Mouse (Mus musculus) urinary bladder, postnatal 14 days (tissue): ENCODE results near the gene Pmvk.
A peak's percentile ranks its signal among the peaks of the same experiment; 100 is the strongest.

Source experiments
- DNase-seq: peaks from one replicate; pipeline ENCODE4 v3.0.0; 2021; ENCODE audit warnings: low spot score

Gene Pmvk

DNA sequence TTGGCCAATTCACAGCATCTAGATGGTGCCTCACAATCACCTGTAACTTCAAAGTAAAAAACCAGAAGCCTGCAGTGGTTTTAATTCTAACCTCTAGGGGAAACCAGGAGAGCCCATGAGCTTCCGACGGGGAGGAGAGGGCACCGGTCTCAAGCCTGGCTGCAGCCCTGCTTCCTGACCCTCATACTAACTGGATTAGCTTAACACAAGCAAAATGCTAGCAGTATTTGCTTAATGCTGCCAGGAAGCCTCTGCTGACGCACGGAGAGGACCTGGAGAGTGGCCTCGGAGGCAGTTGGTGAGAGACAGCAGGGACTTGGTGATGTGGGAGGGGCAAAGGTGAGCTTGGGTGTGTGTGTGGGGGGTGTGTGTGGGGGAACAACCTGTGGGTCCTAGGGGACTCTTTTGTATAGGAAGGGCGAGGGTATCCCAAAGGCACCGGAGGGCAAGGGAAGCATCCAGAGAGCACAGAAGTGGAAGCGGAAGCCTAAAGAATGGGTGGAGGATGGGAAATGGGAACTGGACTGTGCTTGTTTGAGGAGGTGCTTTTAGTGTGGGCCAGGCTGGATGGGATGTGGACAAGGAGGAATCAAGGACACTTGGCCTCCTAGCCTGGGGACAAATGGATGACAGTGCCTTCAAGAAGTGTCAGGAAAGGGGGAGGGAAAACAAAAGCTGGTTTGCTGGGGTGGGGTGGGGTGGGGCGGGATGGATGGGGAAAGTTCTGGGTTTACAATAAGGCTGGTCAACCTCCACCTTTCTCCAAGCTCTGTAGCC is at the start of gene Pmvk:
Pmvk (plus strand) TSS at position 141 of the 777 bp plus-strand sequence.
- DNase-seq, result no peak

DNA sequence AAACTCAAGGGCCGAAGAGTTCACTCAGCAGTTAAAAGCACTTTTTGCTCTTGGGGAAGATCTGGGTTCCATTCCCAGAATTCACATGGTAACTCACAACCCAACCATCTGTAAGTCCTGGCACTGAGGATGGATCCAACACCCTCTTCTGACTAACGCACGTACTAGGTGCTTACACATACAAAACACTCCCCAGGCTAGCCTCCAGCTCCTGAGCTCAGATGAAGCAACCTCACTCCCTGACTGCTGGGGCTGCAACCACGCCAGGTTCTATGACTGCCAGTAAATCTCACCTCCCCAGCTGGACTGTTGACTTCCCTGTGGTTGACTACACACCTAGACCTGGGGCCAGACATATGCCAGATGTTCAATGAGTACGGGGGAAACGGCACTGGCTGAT is 47.5 kb upstream of the Pmvk start:
- no peak for DNase-seq

DNA sequence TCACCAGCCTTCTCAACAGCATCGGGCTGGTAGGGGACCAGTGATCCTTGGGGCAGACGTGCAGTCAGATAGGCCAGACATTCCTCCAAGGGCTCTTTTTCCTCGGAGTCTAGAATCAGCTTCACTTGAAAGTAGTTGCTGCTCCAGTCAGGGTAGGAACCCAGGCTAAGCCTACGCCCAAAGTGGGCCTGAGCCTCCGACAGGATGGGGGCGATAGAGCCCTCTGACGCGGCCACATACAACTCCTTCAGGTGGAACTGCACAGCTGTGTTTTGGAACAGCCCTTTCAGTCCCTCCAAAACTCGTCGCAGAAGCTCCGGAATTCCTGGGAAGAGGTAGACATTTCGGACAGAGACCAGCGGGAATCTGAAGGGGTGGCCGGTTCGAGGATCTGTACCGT is 45.9 kb upstream of the Pmvk start:
- no peak for DNase-seq

DNA sequence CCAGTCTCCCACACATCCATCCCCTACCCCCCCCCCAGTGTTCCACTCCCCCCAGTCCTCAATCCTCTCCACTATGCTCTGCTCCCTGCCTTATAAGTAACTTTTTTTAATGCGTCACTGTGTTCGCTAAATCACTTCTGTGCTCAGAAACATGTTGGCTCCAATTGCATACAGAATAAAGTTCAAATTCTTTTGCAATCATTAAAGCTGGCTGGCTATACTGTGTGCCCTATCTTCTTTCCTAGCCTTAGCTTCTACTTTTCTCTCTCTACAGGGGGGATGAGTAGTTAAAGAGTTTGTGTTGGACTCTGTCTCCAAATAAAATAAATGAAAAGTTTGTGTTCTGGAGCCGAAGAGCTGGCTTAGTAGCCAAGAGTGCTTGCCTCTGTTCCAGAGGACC is 44.6 kb upstream of the Pmvk start:
- DNase-seq, result no peak

DNA sequence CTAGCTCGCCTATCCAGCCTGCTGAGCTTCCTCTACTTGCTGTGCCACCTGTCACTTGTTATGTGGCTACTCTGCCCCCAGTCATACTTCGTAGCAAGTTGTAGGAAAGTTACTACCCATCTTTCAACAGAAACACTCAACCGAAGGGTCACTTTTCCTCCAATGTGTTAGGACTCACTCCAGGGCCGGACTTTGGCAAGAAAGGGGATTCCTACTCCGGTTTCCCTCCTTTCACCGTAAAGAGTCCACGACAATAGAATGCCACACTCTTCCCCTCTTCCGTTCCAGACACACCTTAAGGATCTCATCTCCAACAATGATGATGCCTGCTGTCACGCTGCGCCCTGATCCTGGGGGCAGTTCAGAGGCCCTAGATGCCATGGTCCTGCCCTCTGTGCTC is 43.5 kb upstream of the Pmvk start:
- no peak for DNase-seq

DNA sequence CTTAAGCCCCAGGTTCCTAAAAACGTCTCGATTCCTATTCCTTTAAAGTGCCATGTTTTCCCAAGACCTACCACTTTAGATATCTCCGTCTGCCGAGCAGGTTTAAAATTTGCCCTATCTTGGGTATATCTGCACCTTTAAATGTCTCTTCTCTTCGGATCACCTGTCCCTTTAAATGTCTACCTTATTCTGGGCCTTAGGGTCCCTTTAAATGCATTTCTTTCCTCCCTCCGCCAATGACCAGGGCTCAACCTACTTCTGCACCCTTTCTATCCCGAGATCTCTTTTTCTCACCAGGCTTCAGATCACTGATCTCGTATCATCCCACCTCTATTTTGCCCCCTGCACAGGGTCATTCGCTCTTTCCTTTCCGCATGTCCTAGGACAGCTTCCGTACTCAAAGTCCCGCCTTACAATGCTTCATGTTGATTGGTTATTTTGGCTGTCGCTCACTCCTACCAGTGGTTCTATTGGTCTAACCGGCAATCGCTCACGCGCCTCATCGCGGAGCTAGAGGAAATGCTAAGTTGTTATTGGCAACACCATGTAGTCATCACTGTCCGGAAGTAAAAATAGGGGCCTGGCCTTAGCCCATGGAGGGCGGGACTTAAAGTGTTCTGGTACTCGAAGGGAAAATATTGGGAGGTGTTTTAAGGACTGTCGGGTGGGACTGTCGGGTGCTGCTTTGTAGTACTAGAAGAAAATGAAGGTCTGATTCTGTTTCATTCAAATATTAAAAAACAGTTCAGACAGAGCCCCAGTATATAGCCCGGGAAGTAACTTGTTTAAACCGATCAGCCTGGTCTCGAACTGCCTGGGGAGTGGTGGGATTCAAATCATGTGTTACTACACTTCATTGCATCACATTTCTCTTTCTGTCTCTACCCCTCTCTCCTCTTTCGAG is 42.6 kb upstream of the Pmvk start, which contains the start of gene Flad1:
Flad1 (minus strand) TSS at position 381 of the 904 bp plus-strand sequence.
- DNase-seq, result peak; percentile 98

DNA sequence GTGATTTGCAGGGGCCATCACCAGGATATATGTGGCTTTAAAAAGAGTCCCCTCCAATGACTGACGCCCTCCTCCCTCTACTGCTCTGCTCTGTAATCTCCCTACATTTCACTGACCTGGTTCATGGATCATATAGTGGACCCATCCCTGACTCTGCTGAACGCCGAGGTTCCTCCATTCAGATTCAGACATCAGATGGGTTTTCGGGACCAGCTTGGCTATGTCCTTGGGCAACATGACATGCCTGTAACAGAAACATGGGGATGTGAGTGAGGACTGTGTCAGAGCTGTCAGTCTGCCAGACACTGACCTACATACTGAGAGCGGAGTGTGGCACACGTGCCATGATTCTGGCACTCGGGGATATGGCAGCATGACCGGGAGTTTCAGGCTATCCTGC is 38.2 kb upstream of the Pmvk start:
- no peak for DNase-seq

DNA sequence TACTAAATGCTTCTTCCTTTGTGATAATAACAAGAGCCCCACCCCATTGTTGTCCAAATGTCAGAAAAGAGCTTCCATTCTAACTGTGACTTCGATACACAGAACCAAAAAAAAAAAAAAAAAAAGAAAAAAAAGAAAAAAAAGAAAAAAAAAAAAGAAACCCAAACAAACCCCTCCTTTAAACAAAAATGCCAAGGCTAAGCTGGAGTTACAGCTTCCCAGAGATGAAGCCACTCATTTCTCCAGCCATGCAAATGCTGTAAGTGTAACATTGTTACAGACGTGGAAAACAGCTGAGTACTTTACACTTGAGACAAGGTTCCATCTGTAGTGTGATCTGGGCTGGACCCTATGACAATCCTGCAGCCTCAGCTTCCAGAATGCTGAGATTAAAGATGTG is 37.2 kb upstream of the Pmvk start:
- DNase-seq, result no peak

DNA sequence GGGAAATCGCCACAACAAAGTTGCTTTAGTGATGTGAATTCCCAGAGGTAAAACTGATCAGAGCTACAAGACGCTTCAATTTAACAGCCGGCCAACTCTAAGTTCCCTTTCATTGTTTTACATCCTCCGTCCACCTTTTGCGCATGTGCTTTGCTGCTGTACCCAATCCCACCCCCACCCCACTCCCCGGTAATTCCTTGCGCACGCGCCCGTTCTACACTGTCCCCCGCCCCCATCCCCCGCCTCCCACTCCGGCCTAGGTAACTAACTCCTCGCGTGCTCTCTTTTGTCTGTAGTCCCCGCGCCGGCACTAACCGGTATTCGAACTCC is 36.5 kb upstream of the Pmvk start:
- no peak for DNase-seq

DNA sequence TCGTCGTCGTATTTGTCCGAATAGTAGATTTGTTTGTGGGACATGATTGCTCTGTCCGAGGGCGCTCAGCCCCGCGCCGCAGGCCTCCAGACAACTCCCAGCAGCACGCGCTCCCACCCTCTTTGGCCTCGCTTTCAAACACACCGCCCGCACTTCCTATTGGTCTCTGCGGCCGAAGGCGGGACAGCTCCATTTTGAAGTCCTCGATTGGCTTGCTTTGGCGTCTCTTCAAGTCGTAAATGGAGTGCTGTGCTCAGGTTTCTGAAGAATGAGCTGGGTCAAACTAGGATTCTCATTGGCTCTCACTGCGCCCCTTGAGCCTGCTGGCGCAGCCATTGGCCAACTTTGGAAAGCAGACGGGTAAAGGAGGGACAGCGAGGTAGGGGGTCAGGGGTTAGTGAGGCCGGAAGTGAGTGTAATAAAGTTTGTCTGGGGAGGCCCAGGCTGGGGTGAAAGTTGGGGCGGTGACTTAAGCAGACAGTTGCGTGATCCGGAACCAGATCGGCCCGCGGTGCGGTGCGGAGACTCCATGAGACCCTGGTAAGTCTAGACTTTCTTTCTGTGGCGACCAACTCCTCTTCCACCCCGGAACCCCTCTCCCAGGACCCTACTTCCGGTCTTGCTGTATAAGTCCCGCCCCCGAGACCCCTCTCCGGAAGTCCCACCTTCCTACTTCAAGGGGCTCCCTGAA is 36.0 kb upstream of the Pmvk start, which contains the start of the genes Cks1b and Shc1:
Cks1b (minus strand) TSS at position 214 of the 691 bp plus-strand sequence.
Shc1 (plus strand) TSS at position 274 of the 691 bp plus-strand sequence.
- DNase-seq, result peak; percentile 94

DNA sequence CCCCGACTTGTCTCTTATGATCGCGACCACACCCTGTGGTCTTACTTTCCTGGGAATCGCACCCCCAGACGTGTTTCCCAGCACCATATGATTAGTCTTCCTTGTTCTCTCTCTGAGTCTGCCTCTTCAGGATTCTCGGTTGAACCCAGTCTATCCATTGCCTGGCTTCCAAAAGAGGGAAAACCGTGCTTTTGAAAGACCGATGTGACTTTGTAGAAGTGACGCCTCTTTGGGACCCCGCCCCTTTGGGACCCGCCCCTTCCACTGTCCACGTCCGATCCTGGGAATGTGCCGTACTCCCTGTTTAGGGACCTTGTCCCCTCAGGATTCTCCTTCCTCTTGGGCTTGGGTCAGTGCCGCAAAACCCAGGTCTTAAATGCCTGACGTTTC is 35.5 kb upstream of the Pmvk start:
- DNase-seq, result peak; percentile 86

DNA sequence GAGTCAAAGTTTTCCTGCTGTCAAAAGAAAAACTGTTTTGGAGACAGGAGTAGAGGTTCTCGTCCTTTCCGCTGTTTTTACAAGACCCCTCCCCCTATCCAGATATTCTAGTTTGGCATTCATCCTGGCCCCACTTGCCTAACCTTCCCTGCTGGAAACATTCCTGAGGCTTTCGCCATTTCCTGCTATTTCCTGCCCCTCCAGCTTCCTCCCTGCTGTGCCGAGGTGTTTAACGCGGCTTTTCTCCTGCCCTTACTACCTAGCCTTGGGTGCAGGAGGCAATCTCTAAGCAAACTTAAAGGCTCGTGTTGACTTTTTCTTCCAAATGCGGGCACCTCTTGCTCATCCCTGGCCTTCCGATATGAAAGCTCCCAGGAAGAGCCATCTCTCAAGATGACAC is 34.8 kb upstream of the Pmvk start:
- DNase-seq, result peak; percentile 69

DNA sequence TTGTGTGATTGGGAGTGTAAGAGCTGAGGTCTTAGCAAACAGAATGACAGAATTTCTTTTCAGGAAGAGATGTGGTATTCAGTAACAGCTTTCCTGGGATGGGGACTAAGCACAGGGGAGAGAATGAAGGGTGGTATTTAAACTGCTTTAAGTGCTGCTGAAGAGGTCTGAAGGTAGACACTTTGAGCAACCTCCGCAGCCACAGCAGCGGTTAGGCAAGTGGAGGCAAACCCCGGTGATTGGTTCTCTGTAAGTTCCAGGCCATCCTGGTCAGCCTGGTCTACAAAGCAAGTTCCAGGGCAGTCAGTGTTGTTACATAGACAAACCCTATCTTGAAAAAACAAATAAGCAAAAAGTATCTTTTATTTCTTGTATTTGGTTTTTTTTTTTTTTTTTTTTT is 34.4 kb upstream of the Pmvk start:
- DNase-seq, result no peak

DNA sequence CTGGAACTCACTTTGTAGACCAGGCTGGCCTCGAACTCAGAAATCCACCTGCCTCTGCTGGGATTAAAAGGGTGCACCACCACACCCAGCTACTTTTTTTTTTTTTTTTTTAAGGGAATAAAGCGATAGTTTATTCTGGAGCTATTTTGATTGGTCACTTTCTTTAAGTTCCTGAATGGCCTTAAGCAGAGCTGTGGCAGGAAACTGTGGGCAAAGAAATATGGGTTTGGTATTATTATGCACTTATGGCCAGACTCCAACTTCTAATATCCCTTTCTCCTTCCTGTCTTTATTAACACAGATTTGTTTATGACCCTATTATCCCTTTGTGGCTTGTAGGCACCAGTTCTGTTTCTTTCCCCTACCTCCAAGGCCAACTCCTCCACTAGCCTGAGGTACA is 33.9 kb upstream of the Pmvk start:
- DNase-seq, result no peak

DNA sequence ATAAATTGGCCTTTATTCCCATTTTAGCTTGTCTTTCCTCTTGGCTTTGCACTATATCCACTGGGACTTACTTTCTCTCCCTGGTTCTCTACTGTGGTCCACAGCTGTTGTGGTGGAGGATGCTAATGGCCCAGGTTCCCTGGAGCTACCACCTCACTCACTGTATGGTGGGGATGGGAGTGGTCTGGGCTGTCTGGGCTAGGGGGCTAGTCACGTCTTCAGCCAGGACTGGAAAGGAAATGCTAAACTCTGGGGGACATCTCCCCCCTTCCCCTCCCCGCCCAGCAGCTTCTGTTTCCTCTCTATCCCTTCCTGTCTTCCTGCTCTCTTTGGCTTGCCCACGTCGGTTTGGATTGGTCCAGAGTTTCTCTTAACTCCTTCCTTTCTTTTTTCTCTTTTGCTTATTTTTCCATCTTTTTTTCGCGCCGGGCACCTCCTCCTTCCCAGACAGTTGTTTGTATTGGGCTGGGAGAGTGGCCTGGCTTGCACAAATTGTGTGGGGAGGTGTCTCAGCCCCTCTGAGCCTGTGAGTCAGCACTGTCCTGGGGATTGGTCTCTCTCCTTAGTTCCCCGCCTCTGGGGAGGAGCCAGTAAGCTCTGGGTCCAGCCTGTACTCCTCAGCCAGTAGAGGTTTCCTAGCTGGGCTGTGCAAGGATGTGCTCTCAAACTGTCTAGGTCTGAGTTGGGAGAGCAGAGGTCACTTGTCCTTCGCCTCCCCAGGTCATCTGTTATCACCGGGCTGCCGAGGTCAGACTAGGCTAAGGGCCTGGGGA is 33.2 kb upstream of the Pmvk start:
- peak; percentile 88 for DNase-seq

DNA sequence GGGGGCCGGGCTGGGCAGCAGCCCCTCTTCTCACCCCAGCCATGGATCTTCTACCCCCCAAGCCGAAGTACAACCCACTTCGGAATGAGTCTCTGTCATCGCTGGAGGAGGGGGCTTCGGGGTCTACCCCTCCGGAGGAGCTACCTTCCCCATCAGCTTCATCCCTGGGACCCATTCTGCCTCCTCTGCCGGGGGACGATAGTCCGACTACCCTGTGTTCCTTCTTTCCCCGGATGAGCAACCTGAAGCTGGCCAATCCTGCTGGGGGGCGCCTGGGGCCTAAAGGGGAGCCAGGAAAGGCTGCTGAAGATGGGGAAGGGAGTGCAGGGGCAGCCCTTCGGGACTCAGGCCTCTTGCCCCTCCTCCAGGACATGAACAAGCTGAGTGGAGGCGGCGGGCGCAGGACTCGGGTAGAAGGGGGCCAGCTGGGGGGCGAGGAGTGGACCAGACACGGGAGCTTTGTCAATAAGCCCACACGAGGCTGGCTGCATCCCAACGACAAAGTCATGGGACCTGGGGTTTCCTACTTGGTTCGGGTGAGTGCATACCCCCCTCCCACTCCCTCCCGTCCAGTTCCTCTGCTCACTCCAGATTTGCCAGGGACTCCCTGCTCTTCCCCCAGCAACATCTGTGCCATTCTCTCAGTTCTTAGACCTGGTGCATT is 32.4 kb upstream of the Pmvk start:
- peak; percentile 32 for DNase-seq

DNA sequence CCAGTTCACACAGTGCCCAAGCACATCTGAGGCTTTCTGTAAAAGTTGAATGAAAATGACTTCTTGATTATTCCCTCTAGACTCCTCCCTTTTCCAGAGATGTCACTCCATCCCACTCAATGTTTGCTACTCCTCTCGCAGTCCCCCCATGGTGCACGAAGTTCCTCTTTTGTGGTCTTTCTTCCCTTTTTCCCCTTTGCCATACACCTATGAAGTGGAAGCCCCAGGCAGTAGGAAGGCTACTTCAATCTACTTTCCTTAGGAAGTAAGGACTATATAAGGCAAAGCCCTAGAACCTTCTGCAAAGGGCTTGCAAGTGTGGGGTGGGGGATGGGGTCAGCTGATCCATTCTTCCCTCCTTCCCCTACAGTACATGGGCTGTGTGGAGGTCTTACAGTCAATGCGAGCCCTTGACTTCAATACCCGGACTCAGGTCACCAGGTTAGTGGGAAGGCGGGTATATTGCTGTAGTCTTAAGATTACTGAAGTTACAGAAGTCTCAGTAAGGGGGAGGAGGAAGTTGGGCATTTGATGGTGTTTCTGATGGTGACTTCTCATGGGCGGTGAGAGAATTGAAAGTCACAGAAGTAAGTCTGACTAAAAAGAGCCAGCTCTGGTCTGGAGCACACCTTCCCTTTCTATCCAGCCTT is 31.7 kb upstream of the Pmvk start:
- no peak for DNase-seq

DNA sequence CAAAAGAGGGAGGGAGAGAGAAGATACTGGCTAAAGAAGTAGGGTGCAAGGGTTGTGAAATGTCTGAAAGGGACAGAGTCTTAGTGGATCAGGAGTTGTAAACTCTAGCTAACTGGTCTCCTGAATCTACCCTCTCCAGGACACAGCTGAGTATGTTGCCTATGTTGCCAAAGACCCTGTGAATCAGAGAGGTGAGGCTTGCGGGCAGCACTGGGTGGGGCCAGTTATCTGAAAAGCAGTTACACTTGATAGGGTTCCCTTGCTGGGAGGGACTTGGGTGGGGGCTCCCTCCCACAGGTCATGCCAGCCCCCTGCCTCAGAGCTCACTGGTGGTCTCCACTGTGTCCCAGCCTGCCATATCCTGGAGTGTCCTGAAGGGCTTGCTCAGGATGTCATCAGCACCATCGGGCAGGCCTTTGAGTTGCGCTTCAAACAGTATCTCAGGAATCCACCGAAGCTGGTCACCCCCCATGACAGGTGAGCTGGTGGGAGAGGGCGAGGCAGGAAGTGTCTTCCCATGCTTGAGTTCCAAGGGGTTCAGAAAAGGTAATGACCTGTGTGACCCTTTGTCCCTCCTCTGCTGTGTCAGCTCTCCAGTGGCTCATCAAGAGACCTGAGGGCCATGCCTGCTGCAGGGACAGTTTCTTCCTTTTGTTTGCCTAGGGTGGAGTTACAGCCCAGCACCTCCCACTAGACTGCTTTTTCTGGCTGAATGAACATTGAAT is 29.8 kb upstream of the Pmvk start:
- no peak for DNase-seq

DNA sequence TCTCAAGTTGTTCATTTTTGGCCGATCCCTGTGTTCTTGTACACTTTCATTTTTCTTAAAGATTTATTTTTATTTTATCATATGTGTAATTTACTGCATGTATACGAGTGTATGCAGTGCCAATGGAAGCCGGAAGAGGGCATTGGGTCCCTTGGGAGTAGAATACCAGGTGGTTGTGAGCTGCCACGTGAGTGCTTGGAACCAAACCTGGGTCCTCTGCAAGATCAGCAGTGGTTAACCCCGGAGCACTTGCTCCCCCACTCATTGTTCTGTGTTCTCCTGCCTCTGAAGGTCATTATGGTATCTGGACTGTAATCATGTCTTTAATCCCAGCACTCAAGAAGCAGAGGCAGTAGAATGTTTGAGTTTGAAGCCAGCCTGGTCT is 29.2 kb upstream of the Pmvk start:
- no peak for DNase-seq

DNA sequence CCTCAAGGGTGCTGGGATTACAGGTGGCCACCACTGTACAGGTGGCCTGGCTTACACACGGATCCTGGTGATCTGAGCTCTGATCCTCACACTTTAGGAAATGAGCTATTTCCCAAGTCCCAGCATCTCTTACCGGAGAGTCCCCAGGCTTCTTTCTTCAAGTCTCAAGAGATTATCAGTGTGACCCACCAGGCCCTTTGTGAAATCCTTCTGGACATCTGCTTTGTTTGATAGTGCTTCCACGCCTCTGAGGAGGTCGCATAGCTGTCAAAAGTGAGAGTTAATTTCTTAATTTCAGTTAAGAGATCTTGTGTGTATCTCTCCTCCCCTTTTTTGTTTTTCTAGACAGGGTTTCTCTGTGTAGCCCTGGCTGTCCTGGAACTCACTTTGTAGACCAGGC is 28.5 kb upstream of the Pmvk start:
- no peak for DNase-seq
